Mouse (Mus musculus) bone marrow, adult 2 months (tissue): ENCODE data around the gene Angptl8. TPM values are rescaled to one million over a fixed set of nuclear protein-coding genes. Genes with fewer than 3 reads are reported as not detected.
A peak's percentile ranks its signal among the peaks of the same experiment; 100 is the strongest.

Experiments
- H3K27ac ChIP-seq: fragments of 200-500 bp; 2 replicates; pipeline ENCODE4 v1.5.1; 2012; ENCODE audit warnings: low read depth, mild to moderate bottlenecking, control low read depth, inconsistent platforms, low read length; ENCODE audit not compliant: control insufficient read depth, poor library complexity, insufficient read depth
- H3K4me1 ChIP-seq: fragments of 200-500 bp; 2 replicates; pipeline ENCODE4 v1.6.1; 2011; ENCODE audit warnings: low read length; ENCODE audit not compliant: control insufficient read depth, insufficient read depth
- H3K4me3 ChIP-seq: fragments of 200-500 bp; replicated peaks from 2 replicates; pipeline ENCODE3; 2011; ENCODE audit warnings: mild to moderate bottlenecking, low read depth, low read length, control low read depth; ENCODE audit not compliant: control insufficient read depth
- CTCF ChIP-seq: fragments of 200-500 bp; IDR thresholded peaks from 2 replicates; pipeline ENCODE4 v1.5.1; 2011; ENCODE audit warnings: low read length, control low read depth; ENCODE audit not compliant: control insufficient read depth, insufficient read depth
- POLR2A ChIP-seq: fragments of 200-500 bp; IDR thresholded peaks from 2 replicates; pipeline ENCODE4 v1.6.1; 2011; ENCODE audit warnings: low read depth, mild to moderate bottlenecking, control low read depth, low read length, borderline replicate concordance; ENCODE audit not compliant: control insufficient read depth
- WGBS: fragments of 180-500 bp; shearing (Covaris S2); methylation state at CpG from one replicate; pipeline ENCODE4 v1.1.7; 2018; 5-methylcytosine and 5-hydroxymethylcytosine counted together
- polyA plus RNA-seq: library from polyadenylated mRNA; stranded (reverse); fragments of >200 nt; gene quantifications from 2 replicates; pipeline ENCODE4 v1.2.4, GENCODE M21; 2011; ENCODE audit warnings: low replicate concordance; ENCODE audit not compliant: missing spikeins, insufficient read depth, insufficient read length

The Angptl8 gene
- polyA plus RNA-seq, 1 experiment, result not detected

DNA sequence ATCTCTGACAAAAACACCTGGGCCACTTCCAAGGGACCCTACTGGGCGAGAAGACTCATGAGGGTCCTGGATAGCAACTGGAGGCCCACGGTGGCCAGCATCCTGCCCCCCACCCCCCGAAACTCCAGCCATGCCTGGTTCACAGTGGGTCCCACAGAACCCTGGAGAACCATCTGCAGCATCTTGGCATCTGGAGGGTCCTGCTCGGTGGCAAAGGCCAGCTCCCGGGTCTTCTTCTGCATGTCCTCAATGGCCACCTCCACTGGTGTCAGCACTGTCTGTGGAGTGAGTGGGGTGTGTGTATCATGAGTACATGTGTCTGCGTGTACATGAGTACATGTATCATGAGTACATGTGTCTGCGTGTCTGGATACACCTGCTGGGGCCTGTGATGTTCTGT, 33.7 kb upstream of the Angptl8 start:
- 83% methylated on average over 7 of the region's 7 CpGs for WGBS
- H3K27ac ChIP-seq, result no peak overlapping the region
- no peak overlapping the region for H3K4me3 ChIP-seq
- TF ChIP-seq CTCF (no peak), POLR2A (no peak)
- H3K4me1 ChIP-seq, result no peaks in the 10 kb centered on the region; the same call in 1 of the 2 replicates

DNA sequence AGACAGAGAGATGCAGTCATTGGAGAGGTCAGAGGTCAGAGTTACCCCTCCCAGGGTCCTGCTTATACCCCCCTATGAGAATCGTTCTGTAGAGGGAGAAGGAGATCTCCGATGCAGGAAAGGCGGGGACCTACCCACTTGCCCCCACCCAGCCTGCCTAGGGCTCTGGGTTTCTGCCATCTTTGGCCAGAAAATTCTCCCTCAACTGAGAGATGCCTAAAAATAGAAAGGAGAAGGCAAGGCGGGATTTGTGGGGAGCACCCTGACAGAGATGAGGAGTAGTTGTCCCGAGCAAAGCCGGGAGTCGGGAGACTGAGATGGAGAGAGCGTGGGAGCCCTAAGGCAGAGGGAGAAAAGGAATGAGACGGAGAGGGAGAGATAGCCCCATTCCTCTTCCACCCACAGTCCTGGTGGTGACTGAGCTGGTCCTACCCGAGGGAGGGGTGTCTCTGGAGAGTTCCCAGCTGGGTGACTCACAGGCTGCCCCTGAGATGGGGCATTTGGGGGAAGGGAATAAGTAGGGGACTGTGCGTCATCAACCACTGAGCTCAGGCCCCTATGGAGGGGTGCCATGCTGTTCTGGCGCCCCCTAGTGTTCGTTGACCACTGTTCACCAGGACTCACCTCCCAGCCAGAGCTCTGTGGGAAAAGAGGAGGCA, 31.2 kb upstream of the Angptl8 start:
- WGBS, result 35% methylated on average over 13 of the region's 13 CpGs
- Histone ChIP-seq H3K4me3 (no peak overlapping the region), H3K4me1 (no peaks in the 10 kb centered on the region; the same call in 1 of the 2 replicates), H3K27ac (no peak overlapping the region)
- TF ChIP-seq POLR2A (no peak), CTCF (peak; percentile 92)

DNA sequence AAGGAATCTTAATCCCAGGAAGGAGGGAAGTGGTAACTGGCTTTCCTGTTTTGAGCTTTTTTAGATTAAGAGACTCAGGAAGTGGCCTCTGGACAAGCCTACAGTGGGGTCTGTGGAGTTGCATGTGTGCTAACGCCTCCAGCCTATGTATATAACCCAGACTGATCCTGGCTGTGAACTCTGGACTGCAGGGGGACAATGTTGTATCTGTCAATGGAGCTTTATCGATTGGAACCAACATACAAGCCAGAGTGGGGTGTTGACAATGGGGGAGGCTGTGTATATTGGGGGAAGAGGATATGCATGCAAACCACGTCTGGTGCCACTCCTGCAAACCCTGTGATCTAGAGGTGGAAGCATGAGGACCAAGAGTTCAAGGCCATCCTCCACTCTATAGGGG, 28.9 kb upstream of the Angptl8 start:
- H3K27ac ChIP-seq, result no peak overlapping the region
- 8% methylated on average over 3 of the region's 3 CpGs for WGBS
- no peak for TF ChIP-seq CTCF
- TF ChIP-seq POLR2A, result no peak
- H3K4me1 ChIP-seq, result no peaks in the 10 kb centered on the region; the same call in 1 of the 2 replicates
- H3K4me3 ChIP-seq, result no peak overlapping the region

DNA sequence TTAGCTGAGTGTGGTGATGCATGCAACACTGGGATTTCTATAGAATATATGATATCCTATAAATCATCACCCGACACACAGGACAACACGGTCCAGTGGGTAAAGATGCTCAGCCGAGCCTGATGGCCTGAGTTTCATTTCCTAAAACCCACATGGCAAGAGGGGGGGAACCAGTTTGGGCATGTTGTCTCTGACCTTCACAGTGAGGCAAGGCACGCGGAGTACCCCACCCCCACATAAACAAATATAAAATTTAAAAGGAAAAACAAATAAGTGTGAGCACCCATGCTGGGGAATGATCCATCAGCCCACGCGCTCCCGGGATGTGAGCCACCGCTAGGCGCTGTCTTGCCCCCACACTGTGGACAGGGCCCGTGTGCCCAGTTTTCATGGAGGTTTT, 28.3 kb upstream of the Angptl8 start:
- no peak for TF ChIP-seq CTCF
- no peak for TF ChIP-seq POLR2A
- 81% methylated on average over 11 of the region's 11 CpGs for WGBS
- Histone ChIP-seq H3K4me1 (no peaks in the 10 kb centered on the region; the same call in 1 of the 2 replicates), H3K4me3 (no peak overlapping the region), H3K27ac (no peak overlapping the region)

DNA sequence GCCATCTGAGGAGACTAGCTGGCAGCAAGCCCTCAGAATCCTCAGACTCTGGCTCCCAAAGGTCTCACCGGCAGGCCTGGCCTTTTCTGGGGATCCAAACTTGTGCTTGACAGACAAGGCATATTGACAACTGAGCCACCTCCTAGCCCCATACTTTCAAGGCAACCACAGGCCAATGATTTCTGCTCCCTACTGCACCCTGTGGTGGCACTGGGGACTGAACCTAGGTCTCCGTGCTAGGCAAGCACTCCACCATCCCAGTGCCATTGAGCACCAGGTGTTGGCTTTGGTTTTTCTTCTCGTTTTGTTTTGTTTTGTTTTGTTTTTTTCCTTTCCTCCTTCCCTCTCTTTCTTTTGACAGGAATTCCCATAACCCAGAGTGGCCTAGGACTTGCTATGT, 26.7 kb upstream of the Angptl8 start:
- WGBS, result 58% methylated on average over 3 of the region's 3 CpGs
- Histone ChIP-seq H3K4me1 (no peaks in the 10 kb centered on the region; the same call in 1 of the 2 replicates), H3K4me3 (no peak overlapping the region), H3K27ac (no peak overlapping the region)
- TF ChIP-seq POLR2A (no peak), CTCF (peak; percentile 28; the same call in 1 of the 2 replicates)

DNA sequence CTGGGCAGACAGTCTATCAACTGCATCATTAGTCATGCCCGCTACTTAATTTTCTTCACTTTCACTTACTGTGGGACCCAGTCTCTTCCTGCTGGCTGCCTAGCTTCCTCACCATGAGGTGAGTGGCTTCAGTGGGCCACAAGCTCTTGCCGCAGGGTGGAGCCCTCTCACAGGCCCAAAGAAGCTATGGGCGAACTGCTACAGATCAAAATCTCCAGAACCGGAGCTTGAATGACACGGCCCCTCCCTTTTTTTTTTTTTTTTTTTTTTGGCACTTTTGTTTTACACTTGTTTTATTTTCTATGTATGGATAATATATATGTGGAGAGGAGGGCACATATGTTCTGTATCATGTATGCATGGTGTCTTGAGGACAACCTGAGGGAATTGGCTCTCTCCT, 24.1 kb upstream of the Angptl8 start:
- no peak for TF ChIP-seq CTCF
- TF ChIP-seq POLR2A, result no peak
- no peaks in the 10 kb centered on the region; the same call in 1 of the 2 replicates for H3K4me1 ChIP-seq
- WGBS, result 36% methylated on average over 5 of the region's 5 CpGs
- no peak overlapping the region for H3K4me3 ChIP-seq
- no peak overlapping the region for H3K27ac ChIP-seq

DNA sequence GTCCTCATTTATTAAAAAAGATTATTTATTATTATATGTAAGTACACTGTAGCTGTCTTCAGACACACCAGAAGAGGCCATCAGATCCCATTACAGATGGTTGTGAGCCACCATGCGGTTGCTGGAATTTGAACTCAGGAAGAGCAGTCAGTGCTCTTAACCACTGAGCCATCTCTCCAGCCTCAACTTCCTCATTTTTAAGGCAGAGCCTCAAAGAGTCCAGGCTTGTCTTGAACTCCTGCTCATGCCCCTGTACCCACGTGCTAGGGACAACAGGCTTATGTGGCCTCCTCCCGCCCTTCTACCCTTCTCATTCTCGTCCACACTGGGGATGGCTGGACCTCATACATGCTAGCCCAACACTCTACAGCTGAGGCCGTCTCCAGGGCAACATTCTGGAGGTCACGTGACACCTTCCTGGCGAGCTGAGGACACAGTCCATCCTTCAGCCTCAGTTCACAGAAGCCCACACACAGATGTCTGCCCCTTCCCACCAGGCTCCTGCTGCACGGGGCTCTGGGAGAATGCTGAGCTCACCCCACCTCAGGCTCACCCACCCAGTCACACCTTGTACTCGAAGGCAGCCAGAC, 18.5 kb upstream of the Angptl8 start:
- no peak overlapping the region for H3K27ac ChIP-seq
- TF ChIP-seq CTCF, result no peak
- no peak for TF ChIP-seq POLR2A
- WGBS, result 46% methylated on average over 9 of the region's 9 CpGs
- peaks cover 2% of the 10 kb centered on the region for H3K4me1 ChIP-seq
- no peak overlapping the region for H3K4me3 ChIP-seq

DNA sequence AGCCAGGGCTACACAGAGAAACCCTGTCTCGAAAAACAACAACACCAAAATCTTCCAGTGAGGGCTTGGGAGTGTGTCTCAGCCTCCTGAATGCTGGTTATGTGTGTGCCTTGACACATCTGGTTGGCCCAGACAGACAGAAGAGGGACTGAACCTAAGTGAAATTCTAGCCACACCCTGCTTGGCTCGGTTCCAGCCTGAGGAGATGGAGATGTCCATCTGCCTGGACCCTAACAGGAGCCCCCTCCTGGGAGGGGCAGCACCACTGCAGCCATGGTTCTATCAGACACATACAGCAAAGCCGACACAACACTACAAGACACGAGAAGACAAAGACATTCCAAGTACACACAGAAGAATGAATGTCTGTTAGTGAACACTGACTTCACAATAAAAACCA, 17.2 kb upstream of the Angptl8 start:
- Histone ChIP-seq H3K27ac (no peak overlapping the region), H3K4me1 (peaks cover 2% of the 10 kb centered on the region), H3K4me3 (no peak overlapping the region)
- TF ChIP-seq CTCF (no peak), POLR2A (no peak)
- 79% methylated on average over 4 of the region's 4 CpGs for WGBS
